Mouse (Mus musculus): Measurements from ENCODE around the gene Cd320.

The Cd320 gene

GRCm38 (mm10) chr17:33842966-33843795 is at the start of gene Cd320:
TSS of gene Cd320 (plus strand) at chr17:33843091.
- in situ Hi-C loops (cut with MboI; ENCODE audit: low pct_unique_long_range_greater_than_20kb in 1 of 2, low sequenced_read_pairs in 2 of 2, unreplicated experiment in 1 of 2), result no loop called here

- in situ Hi-C loops (cut with MboI; ENCODE audit: low pct_unique_long_range_greater_than_20kb in 1 of 2, low sequenced_read_pairs in 2 of 2, unreplicated experiment in 1 of 2), result no loop called here
These were observed 44.6 kb upstream of the Cd320 start for GRCm38 (mm10) chr17:33798306-33798705.

GRCm38 (mm10) chr17:33799277-33799676 is 43.6 kb upstream of the Cd320 start:
- in situ Hi-C loops (cut with MboI; ENCODE audit: low pct_unique_long_range_greater_than_20kb in 1 of 2, low sequenced_read_pairs in 2 of 2, unreplicated experiment in 1 of 2), result no loop called here

- in situ Hi-C loops (cut with MboI; ENCODE audit: low pct_unique_long_range_greater_than_20kb in 1 of 2, low sequenced_read_pairs in 2 of 2, unreplicated experiment in 1 of 2), result loop anchor here in 1 of 2 experiments (10.0 to 25.0 kb wide), 2 partner anchors 207 to 915 kb away; partner anchors contain the start of gene Zfp870
These were observed 40.7 kb upstream of the Cd320 start for GRCm38 (mm10) chr17:33802221-33802620.

GRCm38 (mm10) chr17:33804205-33804604 is 38.7 kb upstream of the Cd320 start:
- in situ Hi-C loops (cut with MboI; ENCODE audit: low pct_unique_long_range_greater_than_20kb in 1 of 2, low sequenced_read_pairs in 2 of 2, unreplicated experiment in 1 of 2), result loop anchor here in 1 of 2 experiments (10.0 to 25.0 kb wide), 2 partner anchors 209 to 917 kb away; partner anchors contain the start of gene Zfp870

GRCm38 (mm10) chr17:33804745-33805144 is 38.1 kb upstream of the Cd320 start:
- in situ Hi-C loops (cut with MboI; ENCODE audit: low pct_unique_long_range_greater_than_20kb in 1 of 2, low sequenced_read_pairs in 2 of 2, unreplicated experiment in 1 of 2), result loop anchor here in 1 of 2 experiments (10.0 to 25.0 kb wide), 2 partner anchors 210 to 917 kb away; partner anchors contain the start of gene Zfp870

- in situ Hi-C loops (cut with MboI; ENCODE audit: low pct_unique_long_range_greater_than_20kb in 1 of 2, low sequenced_read_pairs in 2 of 2, unreplicated experiment in 1 of 2), result loop anchor here in 1 of 2 experiments (10.0 to 25.0 kb wide), 2 partner anchors 213 to 920 kb away; partner anchors contain the start of gene Zfp870
These were observed 35.6 kb upstream of the Cd320 start for GRCm38 (mm10) chr17:33807181-33807888.

- in situ Hi-C loops (cut with MboI; ENCODE audit: low pct_unique_long_range_greater_than_20kb in 1 of 2, low sequenced_read_pairs in 2 of 2, unreplicated experiment in 1 of 2), result loop anchor here in 1 of 2 experiments (10.0 to 25.0 kb wide), 2 partner anchors 213 to 921 kb away; partner anchors contain the start of gene Zfp870
These were observed 34.7 kb upstream of the Cd320 start for GRCm38 (mm10) chr17:33808192-33808591.

- in situ Hi-C loops (cut with MboI; ENCODE audit: low pct_unique_long_range_greater_than_20kb in 1 of 2, low sequenced_read_pairs in 2 of 2, unreplicated experiment in 1 of 2), result loop anchor here in 1 of 2 experiments (25.0 kb wide), 1 partner anchor 923 kb away; the partner anchor contains the start of gene Zfp870
These were observed 32.4 kb upstream of the Cd320 start, which contains the start of gene Kank3 for GRCm38 (mm10) chr17:33810334-33811141. TSS of gene Kank3 (plus strand) at chr17:33810519.

- in situ Hi-C loops (cut with MboI; ENCODE audit: low pct_unique_long_range_greater_than_20kb in 1 of 2, low sequenced_read_pairs in 2 of 2, unreplicated experiment in 1 of 2), result loop anchor here in 1 of 2 experiments (25.0 kb wide), 1 partner anchor 924 kb away; the partner anchor contains the start of gene Zfp870
These were observed 31.8 kb upstream of the Cd320 start for GRCm38 (mm10) chr17:33811142-33811516.

GRCm38 (mm10) chr17:33812475-33812874 is 30.4 kb upstream of the Cd320 start:
- in situ Hi-C loops (cut with MboI; ENCODE audit: low pct_unique_long_range_greater_than_20kb in 1 of 2, low sequenced_read_pairs in 2 of 2, unreplicated experiment in 1 of 2), result loop anchor here in 1 of 2 experiments (25.0 kb wide), 1 partner anchor 925 kb away; the partner anchor contains the start of gene Zfp870

GRCm38 (mm10) chr17:33812990-33813389 is 29.9 kb upstream of the Cd320 start:
- in situ Hi-C loops (cut with MboI; ENCODE audit: low pct_unique_long_range_greater_than_20kb in 1 of 2, low sequenced_read_pairs in 2 of 2, unreplicated experiment in 1 of 2), result loop anchor here in 1 of 2 experiments (25.0 kb wide), 1 partner anchor 926 kb away; the partner anchor contains the start of gene Zfp870

GRCm38 (mm10) chr17:33815399-33815798 is 27.5 kb upstream of the Cd320 start:
- in situ Hi-C loops (cut with MboI; ENCODE audit: low pct_unique_long_range_greater_than_20kb in 1 of 2, low sequenced_read_pairs in 2 of 2, unreplicated experiment in 1 of 2), result loop anchor here in 1 of 2 experiments (25.0 kb wide), 1 partner anchor 928 kb away; the partner anchor contains the start of gene Zfp870

GRCm38 (mm10) chr17:33816612-33817011 is 26.3 kb upstream of the Cd320 start:
- in situ Hi-C loops (cut with MboI; ENCODE audit: low pct_unique_long_range_greater_than_20kb in 1 of 2, low sequenced_read_pairs in 2 of 2, unreplicated experiment in 1 of 2), result loop anchor here in 1 of 2 experiments (25.0 kb wide), 1 partner anchor 929 kb away; the partner anchor contains the start of gene Zfp870

- in situ Hi-C loops (cut with MboI; ENCODE audit: low pct_unique_long_range_greater_than_20kb in 1 of 2, low sequenced_read_pairs in 2 of 2, unreplicated experiment in 1 of 2), result loop anchor here in 1 of 2 experiments (25.0 kb wide), 1 partner anchor 930 kb away; the partner anchor contains the start of gene Zfp870
These were observed 25.5 kb upstream of the Cd320 start for GRCm38 (mm10) chr17:33817184-33817968.

GRCm38 (mm10) chr17:33817969-33818643 is 24.8 kb upstream of the Cd320 start:
- in situ Hi-C loops (cut with MboI; ENCODE audit: low pct_unique_long_range_greater_than_20kb in 1 of 2, low sequenced_read_pairs in 2 of 2, unreplicated experiment in 1 of 2), result loop anchor here in 1 of 2 experiments (25.0 kb wide), 1 partner anchor 931 kb away; the partner anchor contains the start of gene Zfp870
